Mouse (Mus musculus) hindbrain, embryonic 11.5 days (tissue): ENCODE measurements at regions not wholly inside any gene's neighbourhood (a gene's known extent, or its start where the extent isn't known, plus 50 kb on each side); places are given as distances from the start of the nearest gene placed in this dataset.

Experiments used
- ATAC-seq: fragments of 200-750 bp; cut with Nextera tagmentation; 2 replicates; pipeline ENCODE4 v1.8.0; 2017; ENCODE audit warnings: mild to moderate bottlenecking, moderate TSS enrichment, moderate library complexity; ENCODE audit not compliant: low FRiP score
- DNase-seq: peaks from one replicate; pipeline ENCODE4 v3.0.0-alpha.2; 2015; ENCODE audit warnings: low spot score
- H3K27ac ChIP-seq: fragments of 300-500 bp; sonication (generic); 2 replicates; pipeline ENCODE4 v1.5.1; 2014; ENCODE audit warnings: mild to moderate bottlenecking, low read depth, low read length
- H3K27me3 ChIP-seq: fragments of 300-500 bp; sonication (generic); 2 replicates; pipeline ENCODE4 v1.6.1; 2014; ENCODE audit warnings: mild to moderate bottlenecking, low read length, moderate library complexity, mixed read lengths; ENCODE audit not compliant: control insufficient read depth, insufficient read depth
- H3K36me3 ChIP-seq: fragments of 300-500 bp; sonication (generic); 2 replicates; pipeline ENCODE4 v1.6.1; 2014; ENCODE audit warnings: mild to moderate bottlenecking, low read length, moderate library complexity, mixed read lengths; ENCODE audit not compliant: control insufficient read depth, insufficient read depth
- H3K4me1 ChIP-seq: fragments of 300-500 bp; sonication (generic); replicated peaks from 2 replicates; pipeline ENCODE4 v1.6.1; 2014; ENCODE audit warnings: low read length, mixed read lengths; ENCODE audit not compliant: control insufficient read depth, insufficient read depth
- H3K4me2 ChIP-seq: fragments of 300-500 bp; sonication (generic); replicated peaks from 2 replicates; pipeline ENCODE4 v1.6.1; 2014; ENCODE audit warnings: mild to moderate bottlenecking, low read depth, low read length
- H3K4me3 ChIP-seq: fragments of 300-500 bp; sonication (generic); 2 replicates; pipeline ENCODE4 v1.5.1; 2014; ENCODE audit warnings: low read depth, low read length
- H3K9ac ChIP-seq: fragments of 300-500 bp; sonication (generic); 2 replicates; pipeline ENCODE4 v1.6.1; 2014; ENCODE audit warnings: low read depth, low read length
- H3K9me3 ChIP-seq: fragments of 300-500 bp; sonication (generic); 2 replicates; pipeline ENCODE4 v1.6.1; 2016; ENCODE audit warnings: low read length; ENCODE audit not compliant: control insufficient read depth
- WGBS: fragments of 180-500 bp; shearing (Covaris S2); extraction: QIAGEN DNeasy Blood & Tissue Kit; methylation state at CpG from one replicate; pipeline ENCODE4 v1.1.7; 2014; 5-methylcytosine and 5-hydroxymethylcytosine counted together

- DNase-seq (no peak), ATAC-seq (no peak)
- 65% methylated on average over 1 of the region's 1 CpGs for WGBS
- no peaks in the 10 kb centered on the region for H3K36me3 ChIP-seq
- H3K27ac ChIP-seq: no peak overlapping the region
- H3K9me3 ChIP-seq: no peaks in the 10 kb centered on the region
- H3K9ac ChIP-seq: no peak overlapping the region
- H3K4me2 ChIP-seq: no peak overlapping the region
- H3K4me1 ChIP-seq: no peaks in the 10 kb centered on the region
- no peak overlapping the region for H3K4me3 ChIP-seq
- no peaks in the 10 kb centered on the region for H3K27me3 ChIP-seq
Measured at GRCm38 (mm10) chr8:53868567-53868966, 208.8 kb upstream of the Vegfc start.

GRCm38 (mm10) chr8:53869997-53870596 lies 207.3 kb upstream of the Vegfc start:
- WGBS: 64% methylated on average over 8 of the region's 8 CpGs
- Histone ChIP-seq H3K4me3 (no peak overlapping the region), H3K27me3 (no peaks in the 10 kb centered on the region), H3K9me3 (no peaks in the 10 kb centered on the region), H3K36me3 (no peaks in the 10 kb centered on the region), H3K9ac (no peak overlapping the region), H3K27ac (no peak overlapping the region), H3K4me2 (no peak overlapping the region), H3K4me1 (no peaks in the 10 kb centered on the region)
- ATAC-seq (peak; percentile 85), DNase-seq (peak; percentile 53)

- Histone ChIP-seq H3K36me3 (no peaks in the 10 kb centered on the region), H3K27ac (no peak overlapping the region), H3K4me1 (no peaks in the 10 kb centered on the region), H3K27me3 (no peaks in the 10 kb centered on the region), H3K4me2 (no peak overlapping the region), H3K9me3 (no peaks in the 10 kb centered on the region), H3K4me3 (no peak overlapping the region), H3K9ac (no peak overlapping the region)
- WGBS: 71% methylated on average over 4 of the region's 4 CpGs
- ATAC-seq (no peak), DNase-seq (no peak)
Measured at GRCm38 (mm10) chr8:53872033-53872619, 205.3 kb upstream of the Vegfc start.

- 82% methylated on average over 7 of the region's 7 CpGs for WGBS
- no peak overlapping the region for H3K4me3 ChIP-seq
- H3K27ac ChIP-seq: no peak overlapping the region
- H3K9ac ChIP-seq: no peak overlapping the region
- ATAC-seq: no peak
- no peak overlapping the region for H3K4me2 ChIP-seq
- no peaks in the 10 kb centered on the region for H3K4me1 ChIP-seq
- H3K9me3 ChIP-seq: no peaks in the 10 kb centered on the region
- H3K27me3 ChIP-seq: no peaks in the 10 kb centered on the region
- no peaks in the 10 kb centered on the region for H3K36me3 ChIP-seq
- DNase-seq: no peak
Measured at GRCm38 (mm10) chr8:53878846-53879245, 198.6 kb upstream of the Vegfc start.

- no peaks in the 10 kb centered on the region for H3K27me3 ChIP-seq
- no peak for DNase-seq
- no peaks in the 10 kb centered on the region for H3K9me3 ChIP-seq
- no peak for ATAC-seq
- H3K36me3 ChIP-seq: no peaks in the 10 kb centered on the region
- H3K4me3 ChIP-seq: no peak overlapping the region
- H3K4me1 ChIP-seq: no peaks in the 10 kb centered on the region
- H3K27ac ChIP-seq: no peak overlapping the region
- 66% methylated on average over 1 of the region's 1 CpGs for WGBS
- H3K9ac ChIP-seq: no peak overlapping the region
- H3K4me2 ChIP-seq: no peak overlapping the region
Measured at GRCm38 (mm10) chr8:53881551-53881950, 195.9 kb upstream of the Vegfc start.

- H3K27me3 ChIP-seq: no peaks in the 10 kb centered on the region
- no peak overlapping the region for H3K9ac ChIP-seq
- H3K4me3 ChIP-seq: no peak overlapping the region
- no peaks in the 10 kb centered on the region for H3K4me1 ChIP-seq
- H3K9me3 ChIP-seq: no peaks in the 10 kb centered on the region
- no peak overlapping the region for H3K27ac ChIP-seq
- no peak for ATAC-seq
- H3K36me3 ChIP-seq: no peaks in the 10 kb centered on the region
- DNase-seq: no peak
- whole genome bisulfite sequencing: 83% methylated on average over 4 of the region's 4 CpGs
- no peak overlapping the region for H3K4me2 ChIP-seq
Measured at GRCm38 (mm10) chr8:53892205-53892710, 185.1 kb upstream of the Vegfc start.

- 74% methylated on average over 3 of the region's 3 CpGs for WGBS
- H3K4me3 ChIP-seq: no peak overlapping the region
- no peak overlapping the region for H3K27ac ChIP-seq
- H3K36me3 ChIP-seq: no peaks in the 10 kb centered on the region
- H3K4me1 ChIP-seq: no peaks in the 10 kb centered on the region
- no peak for ATAC-seq
- no peak for DNase-seq
- no peak overlapping the region for H3K4me2 ChIP-seq
- H3K9me3 ChIP-seq: no peaks in the 10 kb centered on the region
- no peak overlapping the region for H3K9ac ChIP-seq
- no peaks in the 10 kb centered on the region for H3K27me3 ChIP-seq
Measured at GRCm38 (mm10) chr8:53892770-53893169, 184.6 kb upstream of the Vegfc start.

GRCm38 (mm10) chr8:53922343-53922742 lies 155.1 kb upstream of the Vegfc start:
- DNase-seq (no peak), ATAC-seq (no peak)
- Histone ChIP-seq H3K9ac (no peak overlapping the region), H3K4me1 (no peaks in the 10 kb centered on the region), H3K4me3 (no peak overlapping the region), H3K4me2 (no peak overlapping the region), H3K9me3 (no peaks in the 10 kb centered on the region), H3K27ac (no peak overlapping the region), H3K27me3 (no peaks in the 10 kb centered on the region), H3K36me3 (no peaks in the 10 kb centered on the region)
- WGBS: 77% methylated on average over 4 of the region's 4 CpGs

- ATAC-seq (no peak), DNase-seq (no peak)
- no peak overlapping the region for H3K4me3 ChIP-seq
- no peaks in the 10 kb centered on the region for H3K36me3 ChIP-seq
- WGBS: 66% methylated on average over 5 of the region's 5 CpGs
- no peaks in the 10 kb centered on the region for H3K4me1 ChIP-seq
- no peaks in the 10 kb centered on the region for H3K9me3 ChIP-seq
- no peak overlapping the region for H3K4me2 ChIP-seq
- no peak overlapping the region for H3K27ac ChIP-seq
- no peaks in the 10 kb centered on the region for H3K27me3 ChIP-seq
- H3K9ac ChIP-seq: no peak overlapping the region
Measured at GRCm38 (mm10) chr8:53930685-53931084, 146.7 kb upstream of the Vegfc start.
